Mouse (Mus musculus): ENCODE measurements around the gene Fbxo2. TPM values are rescaled to one million over a fixed set of nuclear protein-coding genes. Genes with fewer than 3 reads are reported as not detected.

Fbxo2 gene
- polyA plus RNA-seq, 1 experiment from 2014 or later = 10.4 TPM

GRCm38 (mm10) chr4:148151267-148152168, 8.9 kb upstream of the Fbxo2 start, which contains the start of gene Fbxo6:
Fbxo6 (minus strand) TSS chr4:148152140.
- Histone ChIP-seq H3K36me3 (ENCODE audit: control insufficient read depth, insufficient read depth, low read length) (peaks cover 30% of the 10 kb centered on the region), H3K27ac (ENCODE audit: low read depth, low read length) (peak within 1 kb of the TSS; percentile 90), H3K4me3 (ENCODE audit: low read depth, low read length) (peak within 1 kb of the TSS; percentile 52), H3K4me1 (ENCODE audit: control insufficient read depth, insufficient read depth, low read length) (no peaks in the 10 kb centered on the region; the same call in 1 of the 2 replicates), H3K9me3 (ENCODE audit: control insufficient read depth, low read length) (no peaks in the 10 kb centered on the region), H3K4me2 (ENCODE audit: low read depth, low read length) (peak within 1 kb of the TSS; percentile 89), H3K27me3 (ENCODE audit: control insufficient read depth, insufficient read depth, low read length) (no peaks in the 10 kb centered on the region), H3K9ac (replicated peaks; ENCODE audit: low read depth, low read length) (peak within 1 kb of the TSS; percentile 76)
- WGBS = 1% methylated on average over 49 of the region's 67 CpGs
- peak; percentile 89 for ATAC-seq (ENCODE audit: low read depth)

- H3K4me1 ChIP-seq (ENCODE audit: control insufficient read depth, insufficient read depth, low read length) = no peaks in the 10 kb centered on the region; the same call in 1 of the 2 replicates
- no peaks in the 10 kb centered on the region for H3K27me3 ChIP-seq (ENCODE audit: control insufficient read depth, insufficient read depth, low read length)
- no peak overlapping the region for H3K4me3 ChIP-seq (ENCODE audit: low read depth, low read length)
- H3K27ac ChIP-seq (ENCODE audit: low read depth, low read length) = no peak overlapping the region
- H3K9me3 ChIP-seq (ENCODE audit: control insufficient read depth, low read length) = no peaks in the 10 kb centered on the region
- ATAC-seq (ENCODE audit: low read depth) = no peak
- H3K36me3 ChIP-seq (ENCODE audit: control insufficient read depth, insufficient read depth, low read length) = peaks cover 29% of the 10 kb centered on the region
- whole genome bisulfite sequencing = 86% methylated on average over 5 of the region's 5 CpGs
- no peak overlapping the region for H3K9ac ChIP-seq (replicated peaks; ENCODE audit: low read depth, low read length)
- no peak overlapping the region for H3K4me2 ChIP-seq (ENCODE audit: low read depth, low read length)
Measured at GRCm38 (mm10) chr4:148152547-148152946, 7.9 kb upstream of the Fbxo2 start.

- no peak overlapping the region for H3K4me3 ChIP-seq (ENCODE audit: low read depth, low read length)
- no peak for ATAC-seq (ENCODE audit: low read depth)
- WGBS = 97% methylated on average over 4 of the region's 4 CpGs
- no peak overlapping the region for H3K27ac ChIP-seq (ENCODE audit: low read depth, low read length)
- peaks cover 29% of the 10 kb centered on the region for H3K36me3 ChIP-seq (ENCODE audit: control insufficient read depth, insufficient read depth, low read length)
- H3K4me2 ChIP-seq (ENCODE audit: low read depth, low read length) = no peak overlapping the region
- no peaks in the 10 kb centered on the region for H3K9me3 ChIP-seq (ENCODE audit: control insufficient read depth, low read length)
- H3K27me3 ChIP-seq (ENCODE audit: control insufficient read depth, insufficient read depth, low read length) = no peaks in the 10 kb centered on the region
- peaks cover 7% of the 10 kb centered on the region for H3K4me1 ChIP-seq (ENCODE audit: control insufficient read depth, insufficient read depth, low read length)
- H3K9ac ChIP-seq (replicated peaks; ENCODE audit: low read depth, low read length) = no peak overlapping the region
Measured at GRCm38 (mm10) chr4:148154006-148154405, 6.4 kb upstream of the Fbxo2 start.

DNA sequence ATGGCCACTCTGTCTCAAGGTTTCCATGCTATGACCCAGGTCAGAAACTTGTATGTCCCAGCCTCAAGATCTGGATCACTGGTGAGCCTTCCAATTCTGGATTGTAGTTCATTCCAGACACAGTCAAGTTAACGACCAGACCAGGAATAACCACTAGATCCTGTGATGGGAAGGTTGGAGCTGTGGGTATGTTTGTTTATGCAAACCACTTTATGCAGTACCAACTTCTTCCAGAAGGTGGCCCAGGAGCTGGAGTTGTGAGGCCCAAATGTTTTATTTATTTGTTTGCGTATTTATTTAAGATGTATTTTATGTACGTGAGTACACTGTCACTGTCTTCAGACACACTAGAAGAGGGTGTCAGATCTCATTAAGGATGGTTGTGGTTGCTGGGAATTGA, 5.4 kb upstream of the Fbxo2 start:
- Histone ChIP-seq H3K9me3 (ENCODE audit: control insufficient read depth, low read length) (no peaks in the 10 kb centered on the region), H3K4me2 (ENCODE audit: low read depth, low read length) (no peak overlapping the region), H3K4me3 (ENCODE audit: low read depth, low read length) (no peak overlapping the region), H3K36me3 (ENCODE audit: control insufficient read depth, insufficient read depth, low read length) (peaks cover 29% of the 10 kb centered on the region), H3K27me3 (ENCODE audit: control insufficient read depth, insufficient read depth, low read length) (no peaks in the 10 kb centered on the region), H3K27ac (ENCODE audit: low read depth, low read length) (no peak overlapping the region), H3K9ac (replicated peaks; ENCODE audit: low read depth, low read length) (no peak overlapping the region), H3K4me1 (ENCODE audit: control insufficient read depth, insufficient read depth, low read length) (peaks cover 7% of the 10 kb centered on the region)
- WGBS = 55% methylated on average over 3 of the region's 3 CpGs
- ATAC-seq (ENCODE audit: low read depth) = no peak

GRCm38 (mm10) chr4:148158436-148159348, 1.7 kb upstream of the Fbxo2 start:
- Histone ChIP-seq H3K9ac (replicated peaks; ENCODE audit: low read depth, low read length) (peak overlapping the region; percentile 91), H3K4me3 (ENCODE audit: low read depth, low read length) (peak overlapping the region; percentile 71), H3K27me3 (ENCODE audit: control insufficient read depth, insufficient read depth, low read length) (peaks cover 5% of the 10 kb centered on the region; the same call in 1 of the 2 replicates), H3K36me3 (ENCODE audit: control insufficient read depth, insufficient read depth, low read length) (peaks cover 21% of the 10 kb centered on the region), H3K4me2 (ENCODE audit: low read depth, low read length) (peak overlapping the region; percentile 49), H3K4me1 (ENCODE audit: control insufficient read depth, insufficient read depth, low read length) (peaks cover 7% of the 10 kb centered on the region; the same call in 1 of the 2 replicates), H3K27ac (ENCODE audit: low read depth, low read length) (peak overlapping the region; percentile 92), H3K9me3 (ENCODE audit: control insufficient read depth, low read length) (no peaks in the 10 kb centered on the region)
- WGBS = 22% methylated on average over 27 of the region's 27 CpGs
- ATAC-seq (ENCODE audit: low read depth) = peak; percentile 3

GRCm38 (mm10) chr4:148159544-148160435, 631 bp upstream of the Fbxo2 start:
- Histone ChIP-seq H3K36me3 (ENCODE audit: control insufficient read depth, insufficient read depth, low read length) (peaks cover 12% of the 10 kb centered on the region; the same call in 1 of the 2 replicates), H3K4me3 (ENCODE audit: low read depth, low read length) (peak overlapping the region; percentile 71), H3K4me1 (ENCODE audit: control insufficient read depth, insufficient read depth, low read length) (peaks cover 16% of the 10 kb centered on the region), H3K27me3 (ENCODE audit: control insufficient read depth, insufficient read depth, low read length) (peaks cover 11% of the 10 kb centered on the region), H3K9me3 (ENCODE audit: control insufficient read depth, low read length) (no peaks in the 10 kb centered on the region), H3K4me2 (ENCODE audit: low read depth, low read length) (peak overlapping the region; percentile 49), H3K27ac (ENCODE audit: low read depth, low read length) (peak overlapping the region; percentile 92), H3K9ac (replicated peaks; ENCODE audit: low read depth, low read length) (peak overlapping the region; percentile 91)
- peak; percentile 86 for ATAC-seq (ENCODE audit: low read depth)
- under 1% methylated on average over 55 of the region's 55 CpGs for WGBS

GRCm38 (mm10) chr4:148164002-148164439, 3.6 kb downstream of the Fbxo2 start:
- H3K27ac ChIP-seq (ENCODE audit: low read depth, low read length) = no peak overlapping the region
- WGBS = 0% methylated on average over 23 of the region's 29 CpGs
- no peaks in the 10 kb centered on the region for H3K9me3 ChIP-seq (ENCODE audit: control insufficient read depth, low read length)
- H3K4me1 ChIP-seq (ENCODE audit: control insufficient read depth, insufficient read depth, low read length) = peaks cover 11% of the 10 kb centered on the region
- H3K4me3 ChIP-seq (ENCODE audit: low read depth, low read length) = peak overlapping the region; percentile 16; the same call in 1 of the 2 replicates
- ATAC-seq (ENCODE audit: low read depth) = no peak
- H3K36me3 ChIP-seq (ENCODE audit: control insufficient read depth, insufficient read depth, low read length) = no peaks in the 10 kb centered on the region
- H3K4me2 ChIP-seq (ENCODE audit: low read depth, low read length) = peak overlapping the region; percentile 45
- peaks cover 17% of the 10 kb centered on the region for H3K27me3 ChIP-seq (ENCODE audit: control insufficient read depth, insufficient read depth, low read length)
- no peak overlapping the region for H3K9ac ChIP-seq (replicated peaks; ENCODE audit: low read depth, low read length)

DNA sequence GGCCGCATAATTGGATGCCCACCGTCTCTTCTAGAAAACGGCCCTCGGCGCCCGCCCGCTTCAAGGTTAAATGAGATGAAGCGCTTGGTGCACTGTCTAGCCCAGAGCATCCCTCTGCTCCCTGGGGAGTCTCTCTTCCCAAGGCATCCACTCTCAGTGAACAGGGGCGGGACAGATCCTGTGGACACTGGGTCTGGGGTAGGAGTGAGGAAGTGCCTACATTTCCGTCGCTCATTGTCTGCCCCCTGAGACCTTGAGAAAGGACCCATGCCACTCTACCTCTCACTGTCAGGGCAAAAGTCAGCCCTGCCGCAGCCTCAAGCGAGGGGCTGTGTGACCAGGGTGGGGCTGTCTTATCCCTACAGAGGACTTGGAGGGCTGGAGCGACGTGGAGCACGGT, 4.0 kb downstream of the Fbxo2 start:
- WGBS = 1% methylated on average over 16 of the region's 16 CpGs
- no peak overlapping the region for H3K9ac ChIP-seq (replicated peaks; ENCODE audit: low read depth, low read length)
- peak overlapping the region; percentile 45; the same call in 1 of the 2 replicates for H3K4me2 ChIP-seq (ENCODE audit: low read depth, low read length)
- no peak for ATAC-seq (ENCODE audit: low read depth)
- H3K4me1 ChIP-seq (ENCODE audit: control insufficient read depth, insufficient read depth, low read length) = peaks cover 11% of the 10 kb centered on the region
- H3K27ac ChIP-seq (ENCODE audit: low read depth, low read length) = no peak overlapping the region
- H3K27me3 ChIP-seq (ENCODE audit: control insufficient read depth, insufficient read depth, low read length) = peaks cover 17% of the 10 kb centered on the region
- H3K36me3 ChIP-seq (ENCODE audit: control insufficient read depth, insufficient read depth, low read length) = no peaks in the 10 kb centered on the region
- no peaks in the 10 kb centered on the region for H3K9me3 ChIP-seq (ENCODE audit: control insufficient read depth, low read length)
- no peak overlapping the region for H3K4me3 ChIP-seq (ENCODE audit: low read depth, low read length)
